Mouse (Mus musculus): Measurements from ENCODE around the gene Atf7.

GRCm38 (mm10) chr15:102617654-102618053, 7.6 kb downstream of the Atf7 start:
- no peak for TF ChIP-seq CTCF (IDR thresholded peaks at IDR 0.05; ENCODE audit: extremely low read depth, insufficient read depth, insufficient read length, insufficient replicate concordance)
- TF ChIP-seq POLR2A (IDR thresholded peaks at IDR 0.05; ENCODE audit: low read depth, low read length) = no peak
